Mouse (Mus musculus) heart, embryonic 14.5 days (tissue): ENCODE results near the gene Crkl. TPM values are rescaled to one million over a fixed set of nuclear protein-coding genes. Genes with fewer than 3 reads are reported as not detected.

ENCODE experiments used
- ATAC-seq: fragments of 200-750 bp; cut with Nextera tagmentation; 2 replicates; pipeline ENCODE4 v1.8.0; 2017; ENCODE audit warnings: low read depth, moderate TSS enrichment; ENCODE audit not compliant: insufficient number of reproducible peaks, insufficient read depth, low FRiP score
- H3K27ac ChIP-seq, 2 experiments: fragments of 200-500 bp in 1 of 2; fragments of 300-500 bp in 1 of 2; sonication (generic) in 1 of 2; replicated peaks in 1 of 2; 2 replicates each; pipeline ENCODE4 v1.5.1; 2012 to 2014; ENCODE audit warnings: low read depth in 2 of 2, low read length in 2 of 2, control low read depth in 1 of 2, mild to moderate bottlenecking in 1 of 2, mixed read lengths in 1 of 2; ENCODE audit not compliant: control insufficient read depth in 1 of 2, insufficient read depth in 1 of 2
- H3K27me3 ChIP-seq: fragments of 300-500 bp; sonication (generic); 2 replicates; pipeline ENCODE4 v1.6.1; 2014; ENCODE audit warnings: mild to moderate bottlenecking, low read length, control low read depth; ENCODE audit not compliant: control insufficient read depth, insufficient read depth
- H3K36me3 ChIP-seq: fragments of 300-500 bp; sonication (generic); 2 replicates; pipeline ENCODE4 v1.6.1; 2014; ENCODE audit warnings: mild to moderate bottlenecking, control low read depth, low read length, mixed read lengths; ENCODE audit not compliant: control insufficient read depth, insufficient read depth
- H3K4me1 ChIP-seq, 2 experiments: fragments of 200-500 bp in 1 of 2; fragments of 300-500 bp in 1 of 2; sonication (generic) in 1 of 2; 2 replicates each; pipeline ENCODE4 v1.6.1; 2012 to 2014; ENCODE audit warnings: low read length in 2 of 2, control low read depth in 1 of 2, mixed read lengths in 1 of 2; ENCODE audit not compliant: control insufficient read depth in 2 of 2, insufficient read depth in 2 of 2
- H3K4me2 ChIP-seq: fragments of 300-500 bp; sonication (generic); 2 replicates; pipeline ENCODE4 v1.6.1; 2014; ENCODE audit warnings: mild to moderate bottlenecking, low read length
- H3K4me3 ChIP-seq, 2 experiments: fragments of 200-500 bp in 1 of 2; fragments of 300-500 bp in 1 of 2; sonication (generic) in 1 of 2; 2 replicates each; pipeline ENCODE4 v1.5.1; 2012 to 2014; ENCODE audit warnings: low read length in 2 of 2, mild to moderate bottlenecking in 2 of 2, control low read depth in 1 of 2, low read depth in 1 of 2, moderate library complexity in 1 of 2; ENCODE audit not compliant: control insufficient read depth in 1 of 2, insufficient read depth in 1 of 2
- H3K9ac ChIP-seq: fragments of 300-500 bp; sonication (generic); 2 replicates; pipeline ENCODE4 v1.6.1; 2014; ENCODE audit warnings: mild to moderate bottlenecking, low read length
- H3K9me3 ChIP-seq: fragments of 300-500 bp; sonication (generic); 2 replicates; pipeline ENCODE4 v1.6.1; 2016; ENCODE audit warnings: low read length, control low read depth; ENCODE audit not compliant: control insufficient read depth
- WGBS: fragments of 180-500 bp; shearing (Covaris S2); extraction: QIAGEN DNeasy Blood & Tissue Kit; methylation state at CpG from one replicate; pipeline ENCODE4 v1.1.7; 2014; 5-methylcytosine and 5-hydroxymethylcytosine counted together
- polyA plus RNA-seq: library from polyadenylated mRNA; unstranded; fragments of >200 nt; fragmentation: Nextera tagmentation; extraction: Ambion mirVana; gene quantifications from 2 replicates; pipeline ENCODE4 v1.2.1, GENCODE M21; 2014

The Crkl gene
- polyA plus RNA-seq, result 31.9 and 40.7 TPM in 2 replicates

GRCm38 (mm10) chr16:17451541-17452372 lies at the start of gene Crkl:
TSS of gene Crkl (plus strand) at chr16:17451987.
- H3K27me3 ChIP-seq, result no peaks in the 10 kb centered on the region
- peak within 1 kb of the TSS; percentile 87 to 91 for H3K4me3 ChIP-seq
- H3K9me3 ChIP-seq, result no peaks in the 10 kb centered on the region
- H3K4me1 ChIP-seq, result peaks cover 6 to 15% of the 10 kb centered on the region in 2 experiments; a peak in 2 of 4 replicates
- under 1% methylated on average over 63 of the region's 63 CpGs for WGBS
- H3K9ac ChIP-seq, result peak within 1 kb of the TSS; percentile 94
- H3K36me3 ChIP-seq, result peaks cover 17% of the 10 kb centered on the region
- H3K27ac ChIP-seq, result peak within 1 kb of the TSS; percentile 93 to 95
- H3K4me2 ChIP-seq, result peak within 1 kb of the TSS; percentile 92
- ATAC-seq, result peak; percentile 99

GRCm38 (mm10) chr16:17402855-17403254 lies 48.9 kb upstream of the Crkl start:
- peaks cover 6% of the 10 kb centered on the region for H3K36me3 ChIP-seq
- no peak overlapping the region for H3K4me3 ChIP-seq
- no peaks in the 10 kb centered on the region for H3K9me3 ChIP-seq
- no peak overlapping the region for H3K4me2 ChIP-seq
- H3K27me3 ChIP-seq, result no peaks in the 10 kb centered on the region
- ATAC-seq, result no peak
- no peak overlapping the region for H3K9ac ChIP-seq
- H3K27ac ChIP-seq, result no peak overlapping the region
- 70% methylated on average over 1 of the region's 1 CpGs for whole genome bisulfite sequencing
- peaks cover 4 to 19% of the 10 kb centered on the region in 2 experiments; a peak in 3 of 4 replicates for H3K4me1 ChIP-seq

GRCm38 (mm10) chr16:17405271-17405696 lies 46.5 kb upstream of the Crkl start:
- H3K36me3 ChIP-seq, result peaks cover 6% of the 10 kb centered on the region
- under 1% methylated on average over 22 of the region's 22 CpGs for WGBS
- no peaks in the 10 kb centered on the region for H3K9me3 ChIP-seq
- H3K27me3 ChIP-seq, result no peaks in the 10 kb centered on the region
- H3K4me1 ChIP-seq, result peaks cover 8 to 19% of the 10 kb centered on the region in 2 experiments
- peak overlapping the region; percentile 80 for H3K9ac ChIP-seq
- peak overlapping the region; percentile 75 for H3K4me2 ChIP-seq
- ATAC-seq, result peak; percentile 71
- H3K27ac ChIP-seq, result peak overlapping the region; percentile 50 to 77
- peak overlapping the region; percentile 68 to 77 for H3K4me3 ChIP-seq

- under 1% methylated on average over 64 of the region's 69 CpGs for WGBS
- peak within 1 kb of the TSS; percentile 68 to 77 for H3K4me3 ChIP-seq
- ATAC-seq, result peak; percentile 98
- H3K9me3 ChIP-seq, result no peaks in the 10 kb centered on the region
- H3K27ac ChIP-seq, result peak within 1 kb of the TSS; percentile 50 to 77
- peak within 1 kb of the TSS; percentile 84 for H3K9ac ChIP-seq
- peaks cover 8 to 19% of the 10 kb centered on the region in 2 experiments for H3K4me1 ChIP-seq
- no peaks in the 10 kb centered on the region for H3K27me3 ChIP-seq
- peaks cover 6% of the 10 kb centered on the region for H3K36me3 ChIP-seq
- H3K4me2 ChIP-seq, result peak within 1 kb of the TSS; percentile 81
These were observed 45.9 kb upstream of the Crkl start, which contains the start of the genes Snap29 and Pi4ka for GRCm38 (mm10) chr16:17405736-17406443. TSS of gene Snap29 (plus strand) at chr16:17405986. TSS of gene Pi4ka (minus strand) at chr16:17406314.

GRCm38 (mm10) chr16:17406512-17407231 lies 45.1 kb upstream of the Crkl start:
- Histone ChIP-seq H3K4me1 (peaks cover 8 to 19% of the 10 kb centered on the region in 2 experiments), H3K27ac (no peak overlapping the region), H3K27me3 (no peaks in the 10 kb centered on the region), H3K4me2 (peak overlapping the region; percentile 81), H3K9me3 (no peaks in the 10 kb centered on the region), H3K4me3 (peak overlapping the region; percentile 62 to 68), H3K9ac (peak overlapping the region; percentile 84), H3K36me3 (peaks cover 6% of the 10 kb centered on the region)
- 30% methylated on average over 9 of the region's 9 CpGs for WGBS
- no peak for ATAC-seq

- Histone ChIP-seq H3K4me3 (no peak overlapping the region), H3K36me3 (no peaks in the 10 kb centered on the region), H3K27ac (no peak overlapping the region), H3K9me3 (no peaks in the 10 kb centered on the region), H3K4me2 (no peak overlapping the region), H3K27me3 (no peaks in the 10 kb centered on the region), H3K9ac (no peak overlapping the region), H3K4me1 (peaks cover 8 to 21% of the 10 kb centered on the region in 2 experiments)
- no peak for ATAC-seq
- 94% methylated on average over 2 of the region's 2 CpGs for WGBS
These were observed 42.7 kb upstream of the Crkl start for GRCm38 (mm10) chr16:17409046-17409445.

GRCm38 (mm10) chr16:17410209-17410608 lies 41.6 kb upstream of the Crkl start:
- H3K27me3 ChIP-seq, result no peaks in the 10 kb centered on the region
- no peaks in the 10 kb centered on the region for H3K36me3 ChIP-seq
- no peak overlapping the region for H3K4me2 ChIP-seq
- 37% methylated on average over 4 of the region's 4 CpGs for WGBS
- H3K4me3 ChIP-seq, result no peak overlapping the region
- no peak for ATAC-seq
- H3K9me3 ChIP-seq, result no peaks in the 10 kb centered on the region
- no peak overlapping the region for H3K9ac ChIP-seq
- peaks cover 8 to 13% of the 10 kb centered on the region in 2 experiments for H3K4me1 ChIP-seq
- no peak overlapping the region for H3K27ac ChIP-seq
